Mouse (Mus musculus) lung, embryonic 14.5 days (tissue): Measurements from ENCODE around the gene Col28a1. TPM values are rescaled to one million over a fixed set of nuclear protein-coding genes. Genes with fewer than 3 reads are reported as not detected.

ENCODE experiments used
- ATAC-seq: fragments of 200-750 bp; cut with Nextera tagmentation; 2 replicates; pipeline ENCODE4 v1.8.0; 2017; ENCODE audit warnings: mild to moderate bottlenecking, moderate TSS enrichment, moderate library complexity; ENCODE audit not compliant: insufficient read depth
- DNase-seq: peaks from one replicate; pipeline ENCODE4 v3.0.0-alpha.2; 2015
- H3K27ac ChIP-seq: fragments of 300-500 bp; sonication (generic); 2 replicates; pipeline ENCODE4 v1.5.1; 2014; ENCODE audit warnings: low read depth, mild to moderate bottlenecking, moderate library complexity
- H3K27me3 ChIP-seq: fragments of 300-500 bp; sonication (generic); 2 replicates; pipeline ENCODE4 v1.6.1; 2014; ENCODE audit warnings: low read length, control low read depth; ENCODE audit not compliant: insufficient read depth
- H3K36me3 ChIP-seq: fragments of 300-500 bp; sonication (generic); 2 replicates; pipeline ENCODE4 v1.6.1; 2014; ENCODE audit warnings: control low read depth; ENCODE audit not compliant: insufficient read depth
- H3K4me1 ChIP-seq: fragments of 300-500 bp; sonication (generic); 2 replicates; pipeline ENCODE4 v1.6.1; 2014; ENCODE audit warnings: antibody characterized with exemption, control low read depth; ENCODE audit not compliant: insufficient read depth
- H3K4me2 ChIP-seq: fragments of 300-500 bp; sonication (generic); 2 replicates; pipeline ENCODE4 v1.6.1; 2014; ENCODE audit warnings: mild to moderate bottlenecking
- H3K4me3 ChIP-seq: fragments of 300-500 bp; sonication (generic); 2 replicates; pipeline ENCODE4 v1.5.1; 2014; ENCODE audit warnings: low read depth, low read length
- H3K9ac ChIP-seq: fragments of 300-500 bp; sonication (generic); 2 replicates; pipeline ENCODE4 v1.6.1; 2014
- H3K9me3 ChIP-seq: fragments of 300-500 bp; sonication (generic); 2 replicates; pipeline ENCODE4 v1.6.1; 2016; ENCODE audit warnings: low read depth, low read length, control low read depth
- CTCF ChIP-seq: IDR thresholded peaks from 2 replicates; pipeline ENCODE4 v1.5.1; 2016; ENCODE audit warnings: antibody characterized with exemption, low read depth
- WGBS: fragments of 180-500 bp; shearing (Covaris S2); extraction: QIAGEN DNeasy Blood & Tissue Kit; methylation state at CpG from one replicate; pipeline ENCODE4 v1.1.7; 2014; 5-methylcytosine and 5-hydroxymethylcytosine counted together
- polyA plus RNA-seq: library from polyadenylated mRNA; unstranded; fragments of >200 nt; fragmentation: Nextera tagmentation; extraction: Ambion mirVana; gene quantifications from 2 replicates; pipeline ENCODE4 v1.2.1, GENCODE M21; 2014

Col28a1 gene
- polyA plus RNA-seq, 1 experiment from 2014 or later, result 1.3 TPM

DNA sequence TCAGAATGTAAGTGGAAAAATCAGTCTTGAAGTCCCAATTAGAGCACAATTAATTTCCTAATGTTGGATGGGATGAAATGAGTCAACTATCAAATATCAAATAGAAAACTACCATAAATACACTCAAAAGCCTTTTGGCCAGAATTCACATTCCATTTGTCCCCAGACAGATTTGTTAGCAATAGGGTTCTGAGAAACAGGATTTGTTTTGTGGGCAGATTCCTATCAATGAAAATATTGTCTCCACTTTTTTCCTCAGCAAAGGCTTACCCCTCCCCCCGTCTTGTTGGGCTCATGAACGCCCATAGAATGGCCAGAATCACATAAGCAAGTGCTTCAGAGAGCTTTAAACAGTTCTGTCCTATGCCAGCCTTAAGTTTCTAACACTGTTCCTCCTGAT is 32.4 kb downstream of the Col28a1 start:
- no peak overlapping the region for H3K4me3 ChIP-seq
- no peak for ATAC-seq
- no peak overlapping the region for H3K4me2 ChIP-seq
- no peaks in the 10 kb centered on the region for H3K4me1 ChIP-seq
- no peak overlapping the region for H3K9ac ChIP-seq
- WGBS, result 54% methylated on average over 2 of the region's 2 CpGs
- H3K36me3 ChIP-seq, result no peaks in the 10 kb centered on the region
- H3K27ac ChIP-seq, result no peak overlapping the region
- TF ChIP-seq CTCF, result no peak
- DNase-seq, result no peak
- H3K9me3 ChIP-seq, result no peaks in the 10 kb centered on the region
- no peaks in the 10 kb centered on the region for H3K27me3 ChIP-seq

DNA sequence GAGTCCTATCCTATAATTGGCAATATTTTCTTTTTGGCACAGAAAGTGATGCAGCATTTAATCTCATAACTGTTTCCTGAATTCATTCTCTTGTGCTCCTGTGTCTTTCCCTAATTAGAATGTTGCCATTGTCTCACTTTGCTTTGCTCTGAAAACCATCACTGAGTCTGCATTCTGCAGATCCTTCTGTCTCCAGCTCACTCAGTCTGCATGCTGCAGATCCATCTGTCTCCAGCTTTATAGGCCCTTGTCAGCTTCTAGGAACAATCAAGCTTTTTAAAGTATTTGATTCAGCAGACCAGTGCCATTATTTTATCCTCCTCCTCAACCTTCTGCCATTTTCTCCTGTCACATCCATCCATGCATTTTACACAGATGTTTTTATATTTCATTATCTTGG is 35.3 kb downstream of the Col28a1 start:
- H3K4me3 ChIP-seq, result no peak overlapping the region
- no peak overlapping the region for H3K9ac ChIP-seq
- H3K36me3 ChIP-seq, result no peaks in the 10 kb centered on the region
- TF ChIP-seq CTCF, result no peak
- no peak overlapping the region for H3K4me2 ChIP-seq
- H3K27ac ChIP-seq, result no peak overlapping the region
- no peaks in the 10 kb centered on the region for H3K4me1 ChIP-seq
- H3K9me3 ChIP-seq, result no peaks in the 10 kb centered on the region
- no peak for DNase-seq
- no peaks in the 10 kb centered on the region for H3K27me3 ChIP-seq
- ATAC-seq, result no peak

DNA sequence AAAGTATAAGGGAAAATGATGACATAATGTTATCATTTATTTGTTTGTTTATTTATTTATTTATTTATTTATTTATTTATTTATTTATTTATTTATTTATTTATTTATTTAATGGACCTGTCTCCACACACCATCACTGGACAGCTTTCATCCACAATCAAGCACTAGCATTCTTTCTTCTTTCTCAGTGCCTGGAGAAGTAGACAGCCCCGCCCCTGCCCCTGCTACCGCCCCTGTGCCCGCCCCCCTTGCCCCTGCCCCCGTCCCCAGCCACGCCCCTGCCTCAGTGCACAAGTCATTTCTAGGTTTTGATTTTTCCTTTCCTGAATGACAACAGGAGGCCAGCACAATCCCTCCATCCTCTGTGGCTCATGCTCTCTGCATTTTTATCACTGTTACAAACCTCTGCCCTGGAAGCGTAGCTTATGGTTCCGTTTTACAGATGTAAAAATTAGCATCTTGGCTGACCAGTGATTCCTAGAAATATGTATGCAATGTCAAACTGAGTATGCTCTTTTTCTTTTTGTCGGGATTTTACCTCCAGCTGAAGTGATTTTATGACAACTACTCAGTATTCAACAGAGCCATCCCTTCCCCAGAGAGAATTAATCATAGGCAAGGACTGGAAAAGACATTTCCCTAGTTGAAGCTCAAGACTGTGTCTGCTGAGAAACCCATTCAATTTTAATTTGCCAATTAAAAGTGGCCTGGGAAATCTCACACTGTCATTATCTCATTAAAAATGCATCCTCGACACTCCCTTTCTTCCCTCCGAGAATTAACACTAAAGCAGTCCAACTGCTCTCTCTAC is 39.7 kb downstream of the Col28a1 start:
- DNase-seq, result no peak
- no peak for TF ChIP-seq CTCF
- no peak overlapping the region for H3K9ac ChIP-seq
- no peaks in the 10 kb centered on the region for H3K27me3 ChIP-seq
- 52% methylated on average over 10 of the region's 10 CpGs for WGBS
- ATAC-seq, result no peak
- no peak overlapping the region for H3K4me3 ChIP-seq
- H3K36me3 ChIP-seq, result no peaks in the 10 kb centered on the region
- H3K9me3 ChIP-seq, result no peaks in the 10 kb centered on the region
- H3K27ac ChIP-seq, result no peak overlapping the region
- H3K4me2 ChIP-seq, result no peak overlapping the region
- no peaks in the 10 kb centered on the region for H3K4me1 ChIP-seq

DNA sequence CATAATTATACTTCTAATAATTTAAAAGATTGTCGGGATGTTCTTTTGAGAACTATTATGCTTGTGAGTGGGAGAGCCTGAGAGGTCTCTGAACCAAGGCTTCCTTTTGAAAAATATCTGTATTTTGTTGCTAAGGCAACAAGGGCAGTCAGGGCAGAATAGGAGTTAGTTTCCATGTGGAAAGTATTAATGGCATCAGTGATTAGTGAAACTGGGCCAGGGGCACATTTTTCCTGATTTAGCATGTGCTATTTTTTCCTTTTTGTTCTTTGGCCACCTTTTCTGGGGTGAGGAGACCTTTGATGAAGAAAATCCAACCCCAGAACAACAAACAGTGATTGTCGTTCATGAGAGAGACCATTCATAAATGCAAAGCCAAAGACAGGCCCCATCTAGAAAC is 43.5 kb downstream of the Col28a1 start:
- H3K9me3 ChIP-seq, result no peaks in the 10 kb centered on the region
- no peak overlapping the region for H3K27ac ChIP-seq
- no peak overlapping the region for H3K4me2 ChIP-seq
- 78% methylated on average over 2 of the region's 2 CpGs for WGBS
- no peak for ATAC-seq
- H3K27me3 ChIP-seq, result no peaks in the 10 kb centered on the region
- no peaks in the 10 kb centered on the region for H3K4me1 ChIP-seq
- TF ChIP-seq CTCF, result no peak
- no peak overlapping the region for H3K4me3 ChIP-seq
- H3K36me3 ChIP-seq, result no peaks in the 10 kb centered on the region
- H3K9ac ChIP-seq, result no peak overlapping the region
- no peak for DNase-seq

DNA sequence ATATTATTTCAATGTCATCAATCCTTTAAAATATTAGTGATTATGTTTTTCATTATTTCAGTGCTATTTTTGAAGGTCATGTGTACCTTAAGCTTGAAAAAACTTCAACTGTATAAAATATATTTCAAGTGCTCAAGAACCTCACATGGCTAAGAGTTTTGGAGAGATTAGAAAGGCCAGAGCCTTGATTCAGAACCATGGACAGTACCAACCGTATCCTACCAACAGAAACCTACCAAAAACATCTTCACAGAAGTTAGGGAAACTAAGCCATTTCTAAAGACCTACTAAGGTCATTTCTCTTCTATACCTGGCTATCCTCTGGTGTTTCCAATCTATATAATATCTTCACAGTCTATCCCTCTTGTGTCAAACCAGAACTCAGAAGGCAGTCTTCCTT is 50.5 kb downstream of the Col28a1 start:
- Histone ChIP-seq H3K4me1 (no peaks in the 10 kb centered on the region), H3K4me3 (no peak overlapping the region), H3K9ac (no peak overlapping the region), H3K4me2 (no peak overlapping the region), H3K27me3 (no peaks in the 10 kb centered on the region), H3K9me3 (no peaks in the 10 kb centered on the region), H3K36me3 (no peaks in the 10 kb centered on the region), H3K27ac (no peak overlapping the region)
- peak; percentile 85 for DNase-seq
- WGBS, result 35% methylated on average over 1 of the region's 1 CpGs
- no peak for TF ChIP-seq CTCF
- ATAC-seq, result no peak

GRCm38 (mm10) chr6:8130149-8130548 is 62.3 kb downstream of the Col28a1 start:
- H3K27me3 ChIP-seq, result no peaks in the 10 kb centered on the region
- ATAC-seq (no peak), DNase-seq (no peak)
- H3K4me3 ChIP-seq, result no peak overlapping the region
- no peak for TF ChIP-seq CTCF
- H3K4me1 ChIP-seq, result no peaks in the 10 kb centered on the region
- H3K9me3 ChIP-seq, result no peaks in the 10 kb centered on the region
- H3K27ac ChIP-seq, result no peak overlapping the region
- no peaks in the 10 kb centered on the region for H3K36me3 ChIP-seq
- no peak overlapping the region for H3K4me2 ChIP-seq
- 67% methylated on average over 7 of the region's 7 CpGs for WGBS
- no peak overlapping the region for H3K9ac ChIP-seq

- 94% methylated on average over 1 of the region's 1 CpGs for WGBS
- H3K27me3 ChIP-seq, result no peaks in the 10 kb centered on the region
- no peak overlapping the region for H3K4me3 ChIP-seq
- no peaks in the 10 kb centered on the region for H3K9me3 ChIP-seq
- H3K27ac ChIP-seq, result no peak overlapping the region
- no peaks in the 10 kb centered on the region for H3K36me3 ChIP-seq
- no peak overlapping the region for H3K4me2 ChIP-seq
- TF ChIP-seq CTCF, result no peak
- H3K4me1 ChIP-seq, result no peaks in the 10 kb centered on the region
- DNase-seq (no peak), ATAC-seq (no peak)
- no peak overlapping the region for H3K9ac ChIP-seq
These were observed 64.3 kb downstream of the Col28a1 start for GRCm38 (mm10) chr6:8128164-8128563.
